10 mouse cellular contexts compared by ENCODE assay signal in genomic region chr3:88619113-88620097, GRCm38 (mm10). TPM values are rescaled to one million over a fixed set of nuclear protein-coding genes. Genes with fewer than 3 reads are reported as not detected.
DNase-seq lines count a peak whose midpoint lies in the region; ATAC-seq lines count a peak whose summit lies in the region.
"Had no signal": no experiment of that assay in that cellular context is flagged by ENCODE, and none has a peak within 500 bp of the region (broad histone marks: within the 10 kb centered on the region; RNA-seq: fewer than 3 reads in every experiment).

No protein-coding gene starts in this region.

- H3K27me3 ChIP-seq in lung, embryonic 16.5 days (ENCODE audit: control insufficient read depth, insufficient read depth, low read depth, low read length), result no peaks in the 10 kb centered on the region
- no peaks in the 10 kb centered on the region for H3K27me3 ChIP-seq in heart, embryonic 11.5 days (ENCODE audit: control insufficient read depth, insufficient read depth, low read length)
- H3K27me3 ChIP-seq in limb, embryonic 13.5 days, result no peaks in the 10 kb centered on the region
- H3K27me3 ChIP-seq: hindbrain, embryonic 15.5 days had no signal

- H3K4me2 ChIP-seq in lung, embryonic 16.5 days (ENCODE audit: low read depth, low read length), result no peak overlapping the region
- peak overlapping the region; percentile 8; the same call in 1 of the 2 replicates for H3K4me2 ChIP-seq in heart, embryonic 11.5 days
- peak overlapping the region; percentile 95; the same call in 1 of the 2 replicates for H3K4me2 ChIP-seq in limb, embryonic 13.5 days (replicated peaks)

- ATAC-seq in lung, embryonic 16.5 days (ENCODE audit: low read depth), result no peak
- ATAC-seq in heart, embryonic 11.5 days (replicated peaks; ENCODE audit: insufficient number of reproducible peaks, low FRiP score, low TSS enrichment), result no peak
- ATAC-seq in limb, embryonic 13.5 days (ENCODE audit: low FRiP score, low read depth), result no peak

- H3K9ac ChIP-seq in lung, embryonic 16.5 days (ENCODE audit: low read length), result no peak overlapping the region
- no peak overlapping the region for H3K9ac ChIP-seq in heart, embryonic 11.5 days (ENCODE audit: low read depth, low read length)
- H3K9ac ChIP-seq in limb, embryonic 13.5 days, result no peak overlapping the region

- H3K27ac ChIP-seq in lung, embryonic 16.5 days (ENCODE audit: low read length), result 0 out of 2 replicates have a peak overlapping the region, but pooled peaks have one; percentile 1
- H3K27ac ChIP-seq in heart, embryonic 11.5 days (ENCODE audit: low read depth, low read length), result peak overlapping the region; percentile 98
- peak overlapping the region; percentile 97; the same call in 1 of the 2 replicates for H3K27ac ChIP-seq in limb, embryonic 13.5 days

- no peak for DNase-seq in lung, postnatal 36 days
- DNase-seq in adipocyte (ENCODE audit: low spot score), result peak; percentile 62
- no peak for DNase-seq in adrenal gland, postnatal 4 days (ENCODE audit: low spot score in 2 of 2)
- no peak for DNase-seq in right cerebral cortex, adult 18-20 months
- DNase-seq: adrenal gland, postnatal 10 days; lung, adult 18-20 months had no signal

- 60% methylated on average over 9 of the region's 9 CpGs for WGBS in lung, embryonic 16.5 days
- WGBS in heart, embryonic 11.5 days (ENCODE audit: insufficient replicate concordance), result 34% methylated on average over 9 of the region's 9 CpGs
- 53% methylated on average over 9 of the region's 9 CpGs for WGBS in limb, embryonic 13.5 days

- H3K9me3 ChIP-seq in lung, embryonic 16.5 days (ENCODE audit: control insufficient read depth, low read length), result no peaks in the 10 kb centered on the region
- H3K9me3 ChIP-seq in heart, embryonic 11.5 days (replicated peaks; ENCODE audit: control insufficient read depth, low read length), result no peaks in the 10 kb centered on the region
- H3K9me3 ChIP-seq in limb, embryonic 13.5 days, result no peaks in the 10 kb centered on the region
- H3K9me3 ChIP-seq: hindbrain, embryonic 15.5 days had no signal

- no peak overlapping the region for H3K4me3 ChIP-seq in lung, embryonic 16.5 days (ENCODE audit: low read length)
- no peak overlapping the region for H3K4me3 ChIP-seq in heart, embryonic 11.5 days (ENCODE audit: low read depth, low read length)
- no peak overlapping the region for H3K4me3 ChIP-seq in limb, embryonic 13.5 days

- no peaks in the 10 kb centered on the region for H3K36me3 ChIP-seq in lung, embryonic 16.5 days (ENCODE audit: control insufficient read depth, insufficient read depth, low read length)
- no peaks in the 10 kb centered on the region for H3K36me3 ChIP-seq in heart, embryonic 11.5 days (ENCODE audit: control insufficient read depth, insufficient read depth, low read length)
- no peaks in the 10 kb centered on the region for H3K36me3 ChIP-seq in limb, embryonic 13.5 days
- H3K36me3 ChIP-seq: hindbrain, embryonic 15.5 days had no signal

- H3K4me1 ChIP-seq in lung, embryonic 16.5 days (replicated peaks; ENCODE audit: control insufficient read depth, insufficient read depth, low read length), result peaks cover 39% of the 10 kb centered on the region
- peaks cover 39% of the 10 kb centered on the region for H3K4me1 ChIP-seq in heart, embryonic 11.5 days (ENCODE audit: control insufficient read depth, insufficient read depth, low read length)
- H3K4me1 ChIP-seq in limb, embryonic 13.5 days, result peaks cover 40% of the 10 kb centered on the region

RNA-seq across cellular contexts. Expression of gene Arhgef2, which starts 13.6 kb away (rescaled TPM):
- 123 and 125 TPM in 2 replicates for polyA plus RNA-seq in lung, embryonic 16.5 days (2015; fragmentation: Nextera tagmentation; extraction: Ambion mirVana)
- 91.4 and 102 TPM in 2 replicates for polyA plus RNA-seq in heart, embryonic 11.5 days (2014; fragmentation: Nextera tagmentation; extraction: Ambion mirVana)
- 105 and 107 TPM in 2 replicates for polyA plus RNA-seq in limb, embryonic 13.5 days (2015; fragmentation: Nextera tagmentation; extraction: Ambion mirVana)
- 10 to 100 TPM; 65.7 to 77.0 TPM for total RNA-seq in adrenal gland, postnatal 4 days (2021)

RNA-seq across cellular contexts. Expression of gene Rxfp4, which starts 33.5 kb away (rescaled TPM):
- not detected in 2 replicates for polyA plus RNA-seq in lung, embryonic 16.5 days (2015; fragmentation: Nextera tagmentation; extraction: Ambion mirVana)
- not detected in 2 replicates for polyA plus RNA-seq in heart, embryonic 11.5 days (2014; fragmentation: Nextera tagmentation; extraction: Ambion mirVana)
- polyA plus RNA-seq in limb, embryonic 13.5 days (2015; fragmentation: Nextera tagmentation; extraction: Ambion mirVana), result not detected in 2 replicates
- total RNA-seq in adrenal gland, postnatal 4 days (2021), result not detected
- total RNA-seq: adrenal gland, postnatal 10 days had no signal
- polyA plus RNA-seq: hindbrain, embryonic 15.5 days had no signal

RNA-seq across cellular contexts. Expression of gene Ssr2, which starts 43.7 kb away (rescaled TPM):
- polyA plus RNA-seq in lung, embryonic 16.5 days (2015; fragmentation: Nextera tagmentation; extraction: Ambion mirVana), result 354 and 367 TPM in 2 replicates
- polyA plus RNA-seq in heart, embryonic 11.5 days (2014; fragmentation: Nextera tagmentation; extraction: Ambion mirVana), result 206 and 229 TPM in 2 replicates
- polyA plus RNA-seq in limb, embryonic 13.5 days (2015; fragmentation: Nextera tagmentation; extraction: Ambion mirVana), result 294 and 306 TPM in 2 replicates
- 100 to 1,000 TPM; 240 to 260 TPM for total RNA-seq in adrenal gland, postnatal 4 days (2021)

Comparison
In these comparisons a context has a peak if more than half of its experiments do, and no peak if none do; other contexts are left out.
1. H3K27ac ChIP-seq: peak in every context shown above with its lines; median percentile 98 in heart, embryonic 11.5 days; 97 in limb, embryonic 13.5 days; 1 in lung, embryonic 16.5 days.